Mouse (Mus musculus) hindbrain, postnatal 0 days (tissue): ENCODE results near the gene Hist1h1c. TPM values are rescaled to one million over a fixed set of nuclear protein-coding genes. Genes with fewer than 3 reads are reported as not detected.
"Not testable (repeated sequence)": the region's sequence is repeated elsewhere in the genome, so short reads cannot be mapped to it uniquely, and the experiment has no call there.

ENCODE experiments used
- ATAC-seq: fragments of 200-750 bp; cut with Nextera tagmentation; 2 replicates; pipeline ENCODE4 v1.8.0; 2017; ENCODE audit warnings: mild to moderate bottlenecking, moderate TSS enrichment, moderate library complexity
- DNase-seq: peaks from one replicate; pipeline ENCODE4 v3.0.0-alpha.2; 2015; ENCODE audit warnings: low spot score
- H3K27ac ChIP-seq: fragments of 300-500 bp; sonication (generic); 2 replicates; pipeline ENCODE4 v1.5.1; 2014; ENCODE audit warnings: mild to moderate bottlenecking
- H3K27me3 ChIP-seq: fragments of 300-500 bp; sonication (generic); 2 replicates; pipeline ENCODE4 v1.6.1; 2014; ENCODE audit warnings: low read length, mixed read lengths; ENCODE audit not compliant: insufficient read depth
- H3K36me3 ChIP-seq: fragments of 300-500 bp; sonication (generic); 2 replicates; pipeline ENCODE4 v1.6.1; 2014; ENCODE audit warnings: low read length, mixed read lengths; ENCODE audit not compliant: insufficient read depth
- H3K4me1 ChIP-seq: fragments of 300-500 bp; sonication (generic); 2 replicates; pipeline ENCODE4 v1.6.1; 2014; ENCODE audit warnings: antibody characterized with exemption, low read length, mixed read lengths; ENCODE audit not compliant: insufficient read depth
- H3K4me2 ChIP-seq: fragments of 300-500 bp; sonication (generic); 2 replicates; pipeline ENCODE4 v1.6.1; 2014; ENCODE audit warnings: low read depth, mild to moderate bottlenecking, low read length, moderate library complexity, mixed read lengths
- H3K4me3 ChIP-seq: fragments of 300-500 bp; sonication (generic); 2 replicates; pipeline ENCODE4 v1.5.1; 2014; ENCODE audit warnings: low read length
- H3K9ac ChIP-seq: fragments of 300-500 bp; sonication (generic); replicated peaks from 2 replicates; pipeline ENCODE4 v1.6.1; 2014; ENCODE audit warnings: mild to moderate bottlenecking, low read length, moderate library complexity, mixed read lengths
- H3K9me3 ChIP-seq: fragments of 300-500 bp; sonication (generic); 2 replicates; pipeline ENCODE4 v1.6.1; 2016; ENCODE audit warnings: low read length, mixed read lengths
- CTCF ChIP-seq: IDR thresholded peaks from 2 replicates; pipeline ENCODE4 v1.5.1; 2016; ENCODE audit warnings: antibody characterized with exemption, control low read depth, low read depth
- WGBS: fragments of 180-500 bp; shearing (Covaris S2); extraction: QIAGEN DNeasy Blood & Tissue Kit; methylation state at CpG from one replicate; pipeline ENCODE4 v1.1.7; 2014; 5-methylcytosine and 5-hydroxymethylcytosine counted together
- polyA plus RNA-seq: library from polyadenylated mRNA; unstranded; fragments of >200 nt; fragmentation: Nextera tagmentation; extraction: Ambion mirVana; gene quantifications from 2 replicates; pipeline ENCODE4 v1.2.1, GENCODE M21; 2015
- total RNA-seq: library from RNA; depleted of rRNA; stranded (reverse); fragments of >200 nt; gene quantifications from 2 replicates; pipeline ENCODE4 v1.2.3, GENCODE M21; 2014

Gene Hist1h1c
- total and polyA plus RNA-seq, 2 experiments from 2014 or later, result 31.4 to 508 TPM

DNA sequence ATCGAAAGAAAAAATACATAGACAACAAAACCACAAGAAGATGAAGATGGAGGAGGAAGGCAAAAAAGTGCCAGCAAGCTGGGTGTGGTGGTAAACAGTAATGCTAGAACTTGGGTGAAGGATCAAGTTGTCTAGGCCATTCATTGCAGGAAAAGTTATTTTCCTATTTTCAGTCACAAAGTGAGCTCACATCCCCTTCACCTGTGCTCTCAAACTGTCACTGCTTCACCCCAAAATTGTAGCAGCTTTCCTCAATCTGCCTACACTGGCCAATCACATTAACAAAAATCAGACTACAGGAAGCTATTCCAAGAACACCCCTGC is 21.3 kb downstream of the Hist1h1c start:
- H3K4me1 ChIP-seq, result peaks cover 6% of the 10 kb centered on the region
- H3K36me3 ChIP-seq, result no peaks in the 10 kb centered on the region
- no peaks in the 10 kb centered on the region for H3K27me3 ChIP-seq
- no peaks in the 10 kb centered on the region for H3K9me3 ChIP-seq
- H3K4me3 ChIP-seq, result no peak overlapping the region
- TF ChIP-seq CTCF, result no peak
- no peak for DNase-seq
- no peak overlapping the region for H3K27ac ChIP-seq
- no peak overlapping the region for H3K9ac ChIP-seq
- H3K4me2 ChIP-seq, result peak overlapping the region; percentile 84; the same call in 1 of the 2 replicates
- 80% methylated on average over 1 of the region's 1 CpGs for WGBS
- no peak for ATAC-seq

DNA sequence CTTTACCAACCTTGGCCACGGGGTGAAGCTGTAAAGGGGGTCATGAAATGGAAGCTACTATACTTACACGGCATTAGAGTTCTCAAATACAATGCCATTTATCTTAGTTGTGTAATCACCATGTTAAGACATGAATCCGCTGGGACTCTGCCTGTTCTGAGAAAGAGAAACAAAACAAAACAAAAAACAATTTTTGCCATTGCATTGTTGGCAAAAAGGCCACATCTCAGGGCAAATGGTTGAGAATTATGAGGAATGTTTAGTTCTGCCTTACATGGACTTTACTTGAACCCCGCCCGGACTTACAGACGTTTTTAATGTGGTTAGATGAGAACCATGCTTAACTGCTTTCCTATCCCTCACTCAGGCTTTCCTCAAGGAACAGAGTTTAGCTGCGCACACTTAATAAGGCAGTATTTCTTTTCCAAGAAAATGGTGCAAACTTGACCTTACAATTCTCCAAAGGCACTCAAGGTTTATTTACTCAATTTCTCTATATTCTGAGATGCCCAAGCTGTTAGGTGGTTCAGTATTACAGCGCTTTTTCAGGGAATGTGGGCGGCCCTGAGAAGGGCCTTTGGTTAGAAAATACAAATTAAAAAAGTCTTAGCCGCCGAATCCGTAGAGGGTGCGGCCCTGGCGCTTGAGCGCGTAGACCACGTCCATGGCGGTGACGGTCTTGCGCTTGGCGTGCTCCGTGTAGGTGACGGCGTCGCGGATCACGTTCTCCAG is 21.8 kb downstream of the Hist1h1c start:
- 1% methylated on average over 21 of the region's 27 CpGs for WGBS
- ATAC-seq (peak; percentile 22), DNase-seq (peak; percentile 58)
- H3K4me3 ChIP-seq, result peak overlapping the region; percentile 41
- H3K27me3 ChIP-seq, result no peaks in the 10 kb centered on the region
- H3K9me3 ChIP-seq, result no peaks in the 10 kb centered on the region
- H3K4me2 ChIP-seq, result peak overlapping the region; percentile 84
- peak overlapping the region; percentile 25; the same call in 1 of the 2 replicates for H3K9ac ChIP-seq
- H3K27ac ChIP-seq, result peak overlapping the region; percentile 89
- H3K4me1 ChIP-seq, result peaks cover 6% of the 10 kb centered on the region
- H3K36me3 ChIP-seq, result no peaks in the 10 kb centered on the region
- peak; percentile 51 for TF ChIP-seq CTCF

DNA sequence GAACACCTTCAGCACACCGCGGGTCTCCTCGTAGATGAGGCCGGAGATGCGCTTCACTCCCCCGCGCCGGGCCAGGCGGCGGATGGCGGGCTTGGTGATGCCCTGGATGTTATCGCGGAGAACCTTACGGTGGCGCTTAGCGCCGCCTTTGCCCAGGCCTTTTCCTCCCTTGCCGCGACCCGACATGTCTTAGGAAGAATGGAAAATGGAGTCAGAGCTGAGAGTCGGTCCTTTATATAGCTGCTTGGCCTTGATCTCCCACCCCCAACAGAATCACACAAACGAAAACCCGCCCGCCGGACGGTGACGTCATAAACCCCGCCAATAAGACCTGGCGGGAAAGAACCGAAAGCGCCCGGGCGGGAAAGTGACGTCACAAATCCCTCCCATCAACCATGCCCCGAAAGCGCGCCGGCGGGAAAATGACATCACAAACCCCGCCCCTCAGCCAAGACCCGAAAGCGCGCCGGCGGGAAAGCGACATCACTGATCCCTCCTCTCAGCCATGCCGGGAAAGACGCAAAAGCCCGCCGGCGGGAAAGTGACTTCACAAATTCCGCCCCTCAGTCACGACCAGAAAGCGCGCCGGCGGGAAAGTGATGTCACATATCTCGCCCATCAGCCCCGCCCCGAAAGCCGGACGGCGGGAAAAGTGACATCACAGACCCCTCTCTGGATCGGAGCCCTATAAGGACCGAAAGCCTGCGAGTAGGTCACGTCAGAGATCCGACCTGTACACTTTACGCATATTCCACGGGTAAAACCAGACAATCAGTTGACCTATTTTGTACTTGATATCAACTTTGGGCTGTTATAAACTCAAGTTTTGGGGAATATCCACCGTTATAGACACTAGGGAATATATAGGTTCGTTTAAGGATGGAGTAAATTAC is 22.6 kb downstream of the Hist1h1c start, which contains the start of gene Hist1h4a:
Hist1h4a (minus strand) TSS at position 259 of the 893 bp plus-strand sequence.
- H3K9ac ChIP-seq, result peak within 1 kb of the TSS; percentile 25

DNA sequence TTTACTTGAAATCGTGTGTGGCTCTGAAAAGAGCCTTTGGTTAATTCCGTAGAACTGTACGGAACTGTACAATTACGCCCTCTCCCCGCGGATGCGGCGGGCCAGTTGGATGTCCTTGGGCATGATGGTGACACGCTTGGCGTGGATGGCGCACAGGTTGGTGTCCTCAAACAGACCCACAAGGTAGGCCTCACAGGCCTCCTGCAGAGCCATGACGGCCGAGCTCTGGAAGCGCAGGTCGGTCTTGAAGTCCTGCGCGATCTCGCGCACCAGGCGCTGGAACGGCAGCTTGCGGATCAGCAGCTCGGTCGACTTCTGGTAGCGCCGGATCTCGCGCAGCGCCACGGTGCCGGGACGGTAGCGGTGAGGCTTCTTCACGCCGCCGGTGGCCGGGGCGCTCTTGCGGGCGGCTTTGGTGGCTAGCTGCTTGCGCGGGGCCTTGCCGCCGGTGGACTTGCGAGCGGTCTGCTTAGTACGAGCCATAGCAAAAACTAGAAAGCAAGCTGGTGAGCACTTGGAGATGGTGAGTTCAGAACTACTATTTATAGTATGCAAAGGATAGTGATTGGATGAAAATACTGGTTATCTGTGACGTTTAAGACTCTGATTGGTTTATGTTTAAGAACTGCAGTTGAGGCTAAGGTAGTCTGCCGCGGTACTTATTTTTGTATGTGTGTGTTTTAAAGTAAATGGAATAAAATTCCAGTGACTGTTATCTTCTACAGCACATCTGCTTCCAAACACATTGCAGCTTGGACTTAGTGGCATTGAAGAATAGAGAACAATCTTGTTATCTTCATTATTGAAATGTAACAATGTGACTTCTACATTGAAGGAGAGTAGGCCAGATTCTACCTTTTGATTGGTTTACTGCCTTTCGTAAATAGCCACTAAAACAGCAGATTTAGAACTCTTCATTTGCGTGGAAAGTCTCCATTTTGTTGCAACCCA is 23.5 kb downstream of the Hist1h1c start, which contains the start of gene Hist1h3a:
Hist1h3a (minus strand) TSS at position 516 of the 951 bp plus-strand sequence.
- not testable (repeated sequence) for H3K27me3 ChIP-seq, H3K36me3 ChIP-seq, H3K9me3 ChIP-seq, H3K4me1 ChIP-seq
- H3K4me3 ChIP-seq, result peak within 1 kb of the TSS; percentile 55
- peak; percentile 78 for ATAC-seq
- peak within 1 kb of the TSS; percentile 84 for H3K4me2 ChIP-seq
- peak within 1 kb of the TSS; percentile 25 for H3K9ac ChIP-seq
- peak; percentile 89 for DNase-seq
- peak within 1 kb of the TSS; percentile 89 for H3K27ac ChIP-seq
- under 1% methylated on average over 25 of the region's 52 CpGs for WGBS

More for the DNA sequence above, 22.6 kb downstream of the Hist1h1c start, which contains the start of gene Hist1h4a:
- peak within 1 kb of the TSS; percentile 89 for H3K27ac ChIP-seq
- peak within 1 kb of the TSS; percentile 41 for H3K4me3 ChIP-seq
- peaks cover 6% of the 10 kb centered on the region for H3K4me1 ChIP-seq
- no peak for TF ChIP-seq CTCF
- H3K36me3 ChIP-seq, result no peaks in the 10 kb centered on the region
- H3K4me2 ChIP-seq, result peak within 1 kb of the TSS; percentile 84
- peak; percentile 85 for ATAC-seq
- under 1% methylated on average over 61 of the region's 72 CpGs for WGBS
- DNase-seq, result peak; percentile 100
- no peaks in the 10 kb centered on the region for H3K9me3 ChIP-seq
- no peaks in the 10 kb centered on the region for H3K27me3 ChIP-seq

DNA sequence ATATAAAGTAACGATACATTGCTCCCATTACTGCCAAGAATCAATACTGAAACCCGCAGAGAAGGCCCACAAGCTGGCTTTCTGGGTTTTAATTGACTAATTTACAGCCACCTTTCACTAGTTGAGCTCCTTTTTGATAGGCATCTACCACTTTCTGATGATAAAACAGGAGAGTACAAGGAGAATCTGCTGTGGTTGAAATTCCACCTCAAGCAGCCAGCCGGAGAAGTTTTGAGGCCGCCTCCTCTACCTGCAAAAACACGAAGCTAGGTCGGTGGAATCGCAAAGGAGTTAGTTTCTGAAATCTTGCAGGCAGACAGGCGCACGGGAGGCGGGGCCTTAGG is 24.6 kb downstream of the Hist1h1c start:
- ATAC-seq (no peak), DNase-seq (no peak)
- 2% methylated on average over 10 of the region's 10 CpGs for WGBS
- TF ChIP-seq CTCF, result no peak
- Histone ChIP-seq H3K27me3 (no peaks in the 10 kb centered on the region), H3K4me2 (peak overlapping the region; percentile 84), H3K36me3 (no peaks in the 10 kb centered on the region), H3K27ac (peak overlapping the region; percentile 89), H3K4me3 (peak overlapping the region; percentile 55), H3K4me1 (peaks cover 6% of the 10 kb centered on the region), H3K9ac (peak overlapping the region; percentile 65; the same call in 1 of the 2 replicates), H3K9me3 (no peaks in the 10 kb centered on the region)
